Mouse (Mus musculus) kidney, embryonic 14.5 days (tissue): ENCODE measurements at regions not wholly inside any gene's neighbourhood (a gene's known extent, or its start where the extent isn't known, plus 50 kb on each side); places are given as distances from the start of the nearest gene placed in this dataset.

ENCODE experiments used
- ATAC-seq: fragments of 200-750 bp; cut with Nextera tagmentation; 2 replicates; pipeline ENCODE4 v1.8.0; 2017; ENCODE audit warnings: moderate number of reproducible peaks, mild to moderate bottlenecking, moderate TSS enrichment, moderate library complexity; ENCODE audit not compliant: low FRiP score, low TSS enrichment
- H3K27ac ChIP-seq: fragments of 300-500 bp; sonication (generic); 2 replicates; pipeline ENCODE4 v1.5.1; 2014; ENCODE audit warnings: low read depth, mild to moderate bottlenecking, low read length, moderate library complexity, mixed read lengths
- H3K27me3 ChIP-seq: fragments of 300-500 bp; sonication (generic); 2 replicates; pipeline ENCODE4 v1.6.1; 2014; ENCODE audit warnings: mild to moderate bottlenecking, low read length; ENCODE audit not compliant: control insufficient read depth, insufficient read depth
- H3K36me3 ChIP-seq: fragments of 300-500 bp; sonication (generic); 2 replicates; pipeline ENCODE4 v1.6.1; 2014; ENCODE audit warnings: low read length, mixed read lengths; ENCODE audit not compliant: control insufficient read depth, insufficient read depth
- H3K4me1 ChIP-seq: fragments of 300-500 bp; sonication (generic); 2 replicates; pipeline ENCODE4 v1.6.1; 2014; ENCODE audit warnings: low read length, mixed read lengths; ENCODE audit not compliant: control insufficient read depth, insufficient read depth
- H3K4me2 ChIP-seq: fragments of 300-500 bp; sonication (generic); replicated peaks from 2 replicates; pipeline ENCODE4 v1.6.1; 2014; ENCODE audit warnings: low read depth, mild to moderate bottlenecking, low read length
- H3K4me3 ChIP-seq: fragments of 300-500 bp; sonication (generic); 2 replicates; pipeline ENCODE4 v1.5.1; 2014; ENCODE audit warnings: mild to moderate bottlenecking, low read length
- H3K9ac ChIP-seq: fragments of 300-500 bp; sonication (generic); 2 replicates; pipeline ENCODE4 v1.6.1; 2014; ENCODE audit warnings: low read depth, mild to moderate bottlenecking, low read length, moderate library complexity
- H3K9me3 ChIP-seq: fragments of 300-500 bp; sonication (generic); 2 replicates; pipeline ENCODE4 v1.6.1; 2016; ENCODE audit warnings: low read length; ENCODE audit not compliant: control insufficient read depth
- WGBS: fragments of 180-500 bp; shearing (Covaris S2); extraction: QIAGEN DNeasy Blood & Tissue Kit; methylation state at CpG from one replicate; pipeline ENCODE4 v1.1.7; 2014; 5-methylcytosine and 5-hydroxymethylcytosine counted together

GRCm38 (mm10) chr12:59307958-59308357 is 88.4 kb upstream of the Fbxo33 start:
- no peaks in the 10 kb centered on the region for H3K36me3 ChIP-seq

GRCm38 (mm10) chr12:59304522-59304921 is 85.0 kb upstream of the Fbxo33 start:
- H3K4me1 ChIP-seq, result no peaks in the 10 kb centered on the region
- H3K36me3 ChIP-seq, result no peaks in the 10 kb centered on the region
- H3K27me3 ChIP-seq, result no peaks in the 10 kb centered on the region
- no peaks in the 10 kb centered on the region for H3K9me3 ChIP-seq
- H3K4me3 ChIP-seq, result no peak overlapping the region
- 67% methylated on average over 6 of the region's 6 CpGs for WGBS
- H3K27ac ChIP-seq, result no peak overlapping the region
- H3K9ac ChIP-seq, result no peak overlapping the region
- H3K4me2 ChIP-seq, result no peak overlapping the region
- ATAC-seq, result no peak

More at GRCm38 (mm10) chr12:59307958-59308357, 88.4 kb upstream of the Fbxo33 start:
- no peaks in the 10 kb centered on the region for H3K27me3 ChIP-seq
- H3K27ac ChIP-seq, result no peak overlapping the region
- no peaks in the 10 kb centered on the region for H3K9me3 ChIP-seq
- H3K4me2 ChIP-seq, result no peak overlapping the region
- no peaks in the 10 kb centered on the region for H3K4me1 ChIP-seq
- H3K4me3 ChIP-seq, result no peak overlapping the region
- no peak overlapping the region for H3K9ac ChIP-seq
- 70% methylated on average over 1 of the region's 1 CpGs for whole genome bisulfite sequencing
- no peak for ATAC-seq
